Mouse (Mus musculus): ENCODE measurements around the gene Aadacl2. TPM values are rescaled to one million over a fixed set of nuclear protein-coding genes. Genes with fewer than 3 reads are reported as not detected.

Gene Aadacl2
- polyA plus RNA-seq (2012; ENCODE audit: low replicate concordance): not detected in 2 replicates

DNA sequence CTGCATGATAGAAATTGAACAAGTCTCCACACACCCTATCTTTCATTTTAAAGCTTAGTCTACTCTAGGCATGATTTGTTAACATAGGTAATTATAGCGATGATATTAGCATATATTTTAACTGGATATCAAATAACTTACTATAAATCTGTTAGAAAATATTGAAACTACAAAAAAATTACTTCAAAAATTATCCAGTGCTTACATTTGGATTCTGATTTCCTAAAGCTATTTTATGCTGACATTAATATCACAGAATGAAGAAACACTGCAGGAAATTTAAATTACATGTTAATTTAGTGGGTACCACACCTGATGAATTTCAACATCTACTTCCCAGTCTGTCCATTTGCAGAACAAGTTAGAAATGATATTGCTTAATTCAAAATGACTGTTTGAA lies at the start of gene Aadacl2:
Aadacl2 (plus strand) TSS at position 301 of the 400 bp plus-strand sequence.

DNA sequence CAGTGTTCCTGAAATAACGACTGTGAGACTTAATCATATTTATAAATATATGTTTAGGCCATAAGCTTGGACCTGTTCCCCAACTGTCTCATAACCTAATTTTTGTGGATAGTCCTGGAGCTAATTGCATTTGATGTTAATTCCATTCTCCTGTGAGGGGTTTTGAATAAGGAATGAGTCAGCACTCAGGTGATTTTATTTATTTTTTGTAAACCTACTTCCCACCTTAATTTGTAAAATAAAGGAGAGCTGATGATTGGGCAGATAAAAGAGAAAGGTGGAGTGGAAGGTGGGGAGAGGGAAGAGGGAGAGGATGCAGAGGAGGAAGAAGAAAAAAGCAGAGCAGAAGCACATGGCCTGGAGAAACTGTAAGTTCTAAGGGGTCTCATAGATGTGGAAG lies 18.9 kb downstream of the Aadacl2 start, which contains the start of gene Aadac:
Aadac (plus strand) TSS at position 301 of the 400 bp plus-strand sequence.

Other genes with a start within 250 kb of the Aadacl2 start
- not detected in 2 replicates for gene Gm8298, start 145.7 kb upstream of the Aadacl2 start, polyA plus RNA-seq (2012; ENCODE audit: low replicate concordance)
- not detected in 2 replicates for gene C130079G13Rik, start 81.5 kb upstream of the Aadacl2 start, polyA plus RNA-seq (2012; ENCODE audit: low replicate concordance)
- not detected in 2 replicates for gene Aadac, start 19.0 kb downstream of the Aadacl2 start, polyA plus RNA-seq (2012; ENCODE audit: low replicate concordance)
- gene Sucnr1, start 75.1 kb downstream of the Aadacl2 start, polyA plus RNA-seq (2012; ENCODE audit: low replicate concordance): 0.12 TPM in 1 of 2 replicates, not detected in the other